ENCODE assay signal across 30 mouse cellular contexts in the genomic region with DNA sequence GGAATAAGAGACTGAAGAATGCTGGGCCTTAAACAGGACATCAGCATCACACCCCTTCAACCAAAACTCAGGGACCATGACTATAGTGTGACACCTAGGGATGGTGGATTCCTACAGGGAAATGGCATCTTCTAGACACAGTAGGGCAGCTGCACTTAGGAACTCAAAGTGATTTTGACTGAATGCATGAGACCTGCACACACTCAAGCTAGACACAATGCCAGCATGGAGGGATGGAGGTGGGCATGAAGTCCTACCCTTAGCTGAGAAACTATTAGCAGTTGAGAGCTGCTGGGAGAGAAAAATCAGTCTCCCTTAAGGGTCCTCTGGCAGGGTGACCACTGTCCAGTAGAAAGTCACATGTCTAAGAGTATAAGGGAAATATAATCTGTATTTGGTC.
"Had no signal": no experiment of that assay in that cellular context is flagged by ENCODE, and none has a peak within 500 bp of the region (broad histone marks: within the 10 kb centered on the region; RNA-seq: fewer than 3 reads in every experiment).

No protein-coding gene starts in this region.

- H3K9ac ChIP-seq: limb, embryonic 12.5 days; limb, embryonic 13.5 days; limb, embryonic 15.5 days; liver, embryonic 12.5 days; liver, embryonic 13.5 days; liver, embryonic 14.5 days; liver, embryonic 15.5 days; liver, postnatal 0 days; lung, embryonic 14.5 days; lung, embryonic 15.5 days; midbrain, embryonic 12.5 days; midbrain, embryonic 13.5 days; midbrain, embryonic 15.5 days; neural tube, embryonic 12.5 days had no signal

- H3K27me3 ChIP-seq: limb, embryonic 12.5 days; limb, embryonic 13.5 days; limb, embryonic 15.5 days; liver, embryonic 12.5 days; liver, embryonic 13.5 days; liver, embryonic 15.5 days; lung, embryonic 15.5 days; megakaryocyte, embryonic 14.5 days; midbrain, embryonic 12.5 days; midbrain, embryonic 13.5 days; midbrain, embryonic 15.5 days; neural tube, embryonic 12.5 days had no signal

- H3K4me1 ChIP-seq: limb, embryonic 12.5 days; limb, embryonic 15.5 days; liver, embryonic 12.5 days; liver, embryonic 13.5 days; liver, embryonic 15.5 days; megakaryocyte, embryonic 14.5 days; midbrain, embryonic 10.5 days; midbrain, embryonic 12.5 days; midbrain, embryonic 13.5 days; midbrain, embryonic 15.5 days; neural tube, embryonic 12.5 days had no signal

- H3K4me2 ChIP-seq: limb, embryonic 12.5 days; limb, embryonic 13.5 days; limb, embryonic 15.5 days; liver, embryonic 11.5 days; liver, embryonic 12.5 days; liver, embryonic 13.5 days; liver, embryonic 15.5 days; lung, embryonic 14.5 days; lung, embryonic 15.5 days; midbrain, embryonic 12.5 days; midbrain, embryonic 13.5 days; midbrain, embryonic 15.5 days; neural tube, embryonic 12.5 days had no signal

- H3K36me3 ChIP-seq: limb, embryonic 10.5 days; limb, embryonic 12.5 days; limb, embryonic 13.5 days; limb, embryonic 15.5 days; liver, embryonic 12.5 days; liver, embryonic 13.5 days; liver, embryonic 15.5 days; lung, embryonic 15.5 days; midbrain, embryonic 10.5 days; midbrain, embryonic 12.5 days; midbrain, embryonic 13.5 days; midbrain, embryonic 15.5 days; neural tube, embryonic 12.5 days had no signal

- H3K27ac ChIP-seq: limb, embryonic 10.5 days; limb, embryonic 12.5 days; limb, embryonic 13.5 days; limb, embryonic 15.5 days; liver, embryonic 12.5 days; liver, embryonic 13.5 days; liver, embryonic 14.5 days; liver, embryonic 15.5 days; lung, embryonic 15.5 days; macrophage; midbrain, embryonic 10.5 days; midbrain, embryonic 12.5 days; midbrain, embryonic 13.5 days; midbrain, embryonic 15.5 days; neural tube, embryonic 12.5 days had no signal

- H3K4me3 ChIP-seq: limb, embryonic 10.5 days; limb, embryonic 12.5 days; limb, embryonic 13.5 days; limb, embryonic 15.5 days; liver, embryonic 12.5 days; liver, embryonic 13.5 days; liver, embryonic 15.5 days; lung, embryonic 15.5 days; megakaryocyte, embryonic 14.5 days; midbrain, embryonic 10.5 days; midbrain, embryonic 12.5 days; midbrain, embryonic 13.5 days; midbrain, embryonic 15.5 days; myocyte; neural tube, embryonic 12.5 days had no signal

- ATAC-seq: liver, embryonic 12.5 days; liver, postnatal 0 days; lung, postnatal 0 days; midbrain, embryonic 13.5 days; midbrain, embryonic 15.5 days had no signal

- H3K9me3 ChIP-seq: limb, embryonic 10.5 days; limb, embryonic 12.5 days; limb, embryonic 13.5 days; limb, embryonic 15.5 days; liver, embryonic 12.5 days; liver, embryonic 13.5 days; liver, embryonic 15.5 days; lung, embryonic 15.5 days; megakaryocyte, embryonic 14.5 days; midbrain, embryonic 10.5 days; midbrain, embryonic 12.5 days; midbrain, embryonic 13.5 days; midbrain, embryonic 15.5 days; neural tube, embryonic 12.5 days had no signal

- DNase-seq: left cerebral cortex, postnatal 4 days; liver; liver, embryonic 13.5 days; liver, postnatal 0 days; lung, adult 18-20 months; lung, adult 2 months; lung, embryonic 14.5 days; lung, postnatal 10 days; lung, postnatal 14 days; lung, postnatal 36 days; lung, postnatal 4 days; midbrain, embryonic 14.5 days had no signal
